Mouse (Mus musculus) gastrocnemius, adult 18-20 months (tissue): Measurements from ENCODE around the gene Phactr1. TPM values are rescaled to one million over a fixed set of nuclear protein-coding genes. Genes with fewer than 3 reads are reported as not detected.
"Not testable (repeated sequence)": the region's sequence is repeated elsewhere in the genome, so short reads cannot be mapped to it uniquely, and the experiment has no call there.

Experiments used
- DNase-seq: peaks from one replicate; pipeline ENCODE4 v3.0.0; 2021; ENCODE audit warnings: low spot score
- total RNA-seq, 2 experiments: library from RNA; stranded (reverse); gene quantifications; 2 replicates each; pipeline ENCODE4 v1.2.3; 2021

Gene Phactr1
- total RNA-seq, 2 experiments from 2014 or later: 1.1 to 1.4 TPM

DNA sequence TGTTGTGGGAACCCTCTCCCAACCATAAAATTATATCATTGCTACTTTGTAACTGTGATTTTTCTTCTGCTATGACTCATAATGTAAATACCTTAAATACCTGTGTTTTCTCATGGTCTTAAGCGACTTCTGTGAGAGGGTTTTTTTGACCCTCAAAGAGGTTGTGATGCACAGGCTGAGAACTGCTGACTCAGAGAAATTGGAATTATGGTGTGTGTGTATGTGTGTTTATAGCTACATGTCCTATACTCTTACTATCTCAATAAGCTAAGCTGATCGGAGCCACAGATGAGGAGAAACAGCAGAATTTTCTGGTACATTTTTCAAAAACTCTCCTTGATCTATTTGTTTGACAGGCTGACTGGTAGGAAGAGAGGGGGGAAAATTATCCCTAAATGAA lies 239.6 kb downstream of the Phactr1 start:
- no peak for DNase-seq

DNA sequence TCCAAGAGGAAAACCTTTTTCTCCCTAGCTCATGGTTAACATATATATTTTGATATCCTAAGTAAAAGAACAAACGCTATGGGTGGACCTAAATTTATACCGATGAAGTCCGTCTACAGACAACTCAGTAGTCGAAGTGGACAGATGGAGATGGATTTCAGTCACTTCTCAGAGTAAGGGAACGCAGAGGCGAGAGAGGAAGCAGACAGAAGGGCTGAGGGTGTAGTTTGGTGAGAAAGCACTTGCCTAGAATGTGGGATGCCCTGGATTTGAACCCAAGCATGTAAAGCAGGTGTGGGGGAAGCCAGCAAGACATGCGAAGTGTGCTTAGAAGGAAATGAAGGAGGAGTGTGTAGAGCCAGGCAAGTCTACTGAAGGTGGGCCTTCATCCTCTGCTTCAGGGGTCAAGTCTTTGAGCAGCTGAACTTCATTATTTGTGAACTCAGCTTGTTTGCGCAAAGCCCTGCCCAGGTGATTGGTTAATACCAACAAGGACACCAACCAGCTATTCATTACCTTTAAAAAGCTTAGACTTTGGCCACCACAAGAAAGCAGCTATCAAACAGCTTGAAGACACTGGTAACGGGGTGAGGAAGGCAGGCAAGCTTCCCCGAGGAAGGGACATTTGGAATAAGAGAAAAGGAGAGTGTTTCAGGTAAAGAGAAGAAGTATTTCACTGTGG lies 241.5 kb downstream of the Phactr1 start:
- no peak for DNase-seq

DNA sequence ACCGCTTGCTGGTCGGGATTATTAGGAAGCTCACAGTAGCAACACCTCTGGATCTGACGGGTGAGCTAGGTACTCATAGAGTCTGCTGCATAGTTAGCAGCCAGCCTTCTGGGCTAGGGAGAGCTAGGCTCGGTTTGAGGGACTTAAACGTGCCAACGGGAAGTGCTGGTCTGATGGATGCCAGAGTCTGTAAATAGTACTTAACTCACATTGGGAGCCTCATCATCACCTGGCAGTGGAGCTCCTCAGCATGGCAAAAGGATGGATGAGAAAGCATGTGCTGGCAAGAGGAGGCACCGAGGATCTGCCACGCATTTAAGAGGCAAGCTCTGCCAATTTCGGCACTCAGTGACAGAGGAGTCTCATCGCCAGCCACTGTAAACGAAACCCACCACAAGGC lies 247.4 kb downstream of the Phactr1 start:
- no peak for DNase-seq

DNA sequence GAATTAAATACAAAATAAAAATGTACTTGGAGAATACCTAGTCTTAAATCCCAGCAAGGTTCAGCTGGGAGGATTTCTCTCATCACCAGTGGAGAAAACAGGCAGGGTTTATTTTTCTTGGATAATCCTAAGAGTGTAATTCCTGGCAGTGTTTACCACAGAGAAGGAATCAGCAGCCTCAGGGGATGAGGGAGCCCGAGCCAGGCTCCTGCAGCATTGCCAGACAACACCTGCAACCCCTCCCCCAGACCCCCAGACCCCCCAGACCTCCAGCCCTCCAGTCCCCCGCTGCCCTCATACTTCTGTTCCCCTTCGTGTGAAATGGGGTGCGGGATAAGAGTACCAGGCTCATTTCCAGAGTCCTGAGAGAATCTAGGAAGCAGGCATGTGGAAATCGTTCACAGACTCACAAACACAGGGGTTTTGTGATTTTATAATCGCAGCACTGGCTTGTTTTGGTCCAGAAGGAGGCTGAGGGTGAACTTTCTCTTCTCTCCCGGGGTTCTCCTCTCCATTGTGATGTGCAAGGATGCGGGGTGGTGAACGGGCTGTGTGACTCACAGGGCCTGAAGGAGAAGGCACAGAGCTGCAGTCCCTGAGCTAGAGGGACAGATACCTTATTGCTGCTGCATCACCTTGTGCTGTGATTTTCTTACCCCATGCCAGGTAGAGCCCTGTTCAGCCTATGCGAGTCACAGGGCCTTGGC lies 249.3 kb downstream of the Phactr1 start:
- DNase-seq: peak; percentile 9

DNA sequence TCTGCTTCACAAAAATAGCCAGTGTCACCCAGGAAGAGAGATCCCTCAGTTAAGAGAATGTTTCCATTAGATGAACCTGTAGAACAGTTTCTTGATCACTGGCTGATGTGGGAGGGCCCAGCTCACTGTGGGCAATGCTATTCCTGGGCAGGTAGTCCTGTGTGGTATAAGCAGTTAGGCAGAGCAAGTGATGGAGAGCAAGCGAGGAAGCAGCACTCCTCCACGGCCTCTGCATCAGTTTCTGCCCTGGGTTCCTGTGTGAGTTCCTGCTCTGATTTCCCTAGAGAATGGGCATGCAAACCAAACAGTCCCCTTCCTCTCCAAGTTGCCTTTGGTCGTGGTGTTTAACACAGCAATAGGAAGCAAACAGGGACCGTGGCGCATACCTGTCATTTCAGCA lies 251.6 kb downstream of the Phactr1 start:
- DNase-seq: no peak

DNA sequence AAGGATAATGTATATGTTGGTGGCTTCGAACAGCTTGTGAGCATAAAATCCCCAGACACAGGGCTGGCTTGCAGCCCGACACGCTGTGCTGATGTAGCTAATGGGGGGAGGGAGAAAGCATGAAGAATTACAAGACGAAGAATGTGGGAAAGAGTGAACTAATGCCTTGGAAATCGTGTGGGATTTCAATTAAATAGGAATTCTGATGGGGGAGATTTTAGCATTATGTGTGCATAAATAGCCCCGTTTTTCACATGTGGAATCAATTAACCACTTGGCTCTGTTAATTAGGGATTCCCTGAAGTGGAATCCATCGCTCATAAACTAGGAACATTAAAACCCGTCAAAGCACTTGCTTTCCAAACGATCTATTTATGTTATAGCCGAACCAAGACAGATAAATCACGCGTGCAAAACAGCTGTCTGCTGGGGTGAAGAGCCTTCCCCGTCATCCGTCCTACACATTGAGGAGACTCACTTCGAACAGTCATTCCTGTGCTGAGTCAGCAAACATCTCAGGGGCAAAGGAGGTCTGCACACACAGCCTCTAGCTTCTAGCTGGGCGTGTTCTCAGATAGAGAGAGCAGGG lies 254.2 kb downstream of the Phactr1 start:
- DNase-seq: no peak

DNA sequence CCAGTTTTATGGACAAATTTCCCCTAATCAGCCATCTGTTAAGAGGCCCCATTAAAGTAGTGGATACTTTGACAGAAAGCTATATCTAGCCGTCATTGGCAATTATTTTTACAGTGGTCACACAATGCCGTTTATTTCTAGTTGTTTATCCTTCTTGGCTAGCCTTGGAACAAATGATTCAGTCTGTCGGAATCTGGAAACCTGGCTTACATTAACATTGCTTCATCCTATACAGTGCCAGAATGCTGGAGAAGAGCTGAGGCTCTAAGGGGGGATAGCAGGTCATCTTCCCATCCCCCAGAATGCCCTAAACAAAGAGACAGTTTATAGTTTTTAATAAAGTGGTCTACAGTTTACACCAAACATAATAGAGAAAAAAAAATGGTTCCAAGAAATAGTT lies 257.4 kb downstream of the Phactr1 start:
- no peak for DNase-seq

DNA sequence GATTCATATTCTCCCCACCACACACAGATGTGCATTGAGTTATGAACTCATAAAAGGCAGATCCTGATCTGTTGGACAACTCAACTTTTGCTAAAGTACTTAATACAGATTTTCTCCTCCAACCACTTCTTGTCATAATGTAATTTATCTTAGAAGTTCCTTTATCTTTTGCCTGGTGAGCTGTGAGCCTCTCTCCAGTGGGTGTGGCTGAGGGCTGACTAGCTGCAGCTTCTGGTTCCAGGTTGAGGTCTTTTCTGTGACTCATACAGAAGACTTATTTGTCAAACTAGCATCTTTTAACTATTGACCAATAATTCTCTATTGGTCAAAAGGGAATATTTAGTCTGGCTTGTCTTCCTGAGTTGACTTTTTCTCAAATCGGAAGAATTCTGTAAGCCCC lies 257.9 kb downstream of the Phactr1 start:
- no peak for DNase-seq

- no peak for DNase-seq
Measured at GRCm38 (mm10) chr13:42940271-42940670, 259.8 kb downstream of the Phactr1 start.

- DNase-seq: no peak
Measured at GRCm38 (mm10) chr13:42944106-42944505, 263.7 kb downstream of the Phactr1 start.

GRCm38 (mm10) chr13:42945201-42945600 lies 264.8 kb downstream of the Phactr1 start:
- DNase-seq: not testable (repeated sequence)

DNA sequence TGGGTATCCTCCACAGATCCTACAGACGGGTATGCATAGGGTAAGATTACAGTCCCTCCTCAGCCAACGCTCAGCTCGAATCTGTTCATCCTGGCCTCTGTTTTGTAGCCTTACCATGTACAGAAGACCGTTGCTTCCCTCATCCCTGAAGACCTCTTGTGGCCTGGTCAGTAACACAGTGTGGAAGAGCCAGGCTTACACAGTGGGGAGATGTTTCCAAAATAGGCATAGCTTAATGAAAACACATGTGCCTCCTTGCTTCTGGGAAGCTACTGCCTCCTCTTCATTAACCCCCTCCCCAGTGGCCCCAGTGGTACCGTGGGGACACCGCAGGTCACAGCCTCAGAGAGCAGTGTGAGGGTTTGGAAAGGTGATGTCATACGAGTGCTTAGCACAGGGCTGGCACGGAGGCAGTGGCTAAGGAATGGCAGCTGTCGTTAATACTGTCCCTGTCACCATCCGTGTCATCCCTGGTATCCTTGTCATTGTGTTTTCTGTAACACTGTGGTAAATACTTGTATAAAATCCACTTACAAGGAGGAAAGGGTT lies 268.4 kb downstream of the Phactr1 start:
- DNase-seq: no peak

DNA sequence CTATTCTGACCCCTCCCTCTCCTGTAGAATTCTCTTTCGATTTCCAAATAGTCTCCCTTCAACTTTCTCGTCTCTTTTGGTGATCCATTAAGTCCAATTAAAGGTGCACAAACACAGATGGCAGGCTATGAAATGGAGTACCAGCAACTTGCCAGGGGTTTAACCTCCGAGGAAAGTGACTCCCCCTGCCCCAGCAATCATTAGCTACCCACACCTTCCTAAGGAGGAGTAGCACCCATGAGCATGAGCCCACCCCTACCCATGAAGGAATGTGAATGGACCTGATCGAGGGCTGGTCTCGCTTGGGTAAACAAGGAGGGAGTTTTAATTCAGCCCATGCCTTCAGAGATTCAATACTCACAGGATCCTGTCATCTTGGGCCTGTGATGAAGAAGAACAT lies 268.9 kb downstream of the Phactr1 start:
- no peak for DNase-seq

DNA sequence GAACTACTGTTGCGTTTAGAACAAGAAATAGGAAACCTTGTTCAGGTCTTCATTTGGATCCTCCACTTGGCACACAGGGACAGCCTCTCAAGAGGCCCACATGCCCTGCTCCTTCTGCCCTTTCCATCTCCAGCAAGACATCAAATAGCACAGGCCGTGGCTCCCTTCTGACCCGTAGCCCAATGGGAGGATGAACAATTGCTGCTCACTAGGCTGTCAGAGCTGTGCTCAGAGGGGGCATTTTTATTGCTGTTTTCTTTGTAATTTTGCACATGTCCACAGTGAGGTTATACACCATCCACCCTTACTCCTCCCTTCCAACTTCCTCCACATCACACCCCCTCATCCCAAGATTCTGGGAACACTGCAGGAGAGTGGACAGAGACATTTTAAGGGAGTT lies 269.6 kb downstream of the Phactr1 start:
- no peak for DNase-seq

DNA sequence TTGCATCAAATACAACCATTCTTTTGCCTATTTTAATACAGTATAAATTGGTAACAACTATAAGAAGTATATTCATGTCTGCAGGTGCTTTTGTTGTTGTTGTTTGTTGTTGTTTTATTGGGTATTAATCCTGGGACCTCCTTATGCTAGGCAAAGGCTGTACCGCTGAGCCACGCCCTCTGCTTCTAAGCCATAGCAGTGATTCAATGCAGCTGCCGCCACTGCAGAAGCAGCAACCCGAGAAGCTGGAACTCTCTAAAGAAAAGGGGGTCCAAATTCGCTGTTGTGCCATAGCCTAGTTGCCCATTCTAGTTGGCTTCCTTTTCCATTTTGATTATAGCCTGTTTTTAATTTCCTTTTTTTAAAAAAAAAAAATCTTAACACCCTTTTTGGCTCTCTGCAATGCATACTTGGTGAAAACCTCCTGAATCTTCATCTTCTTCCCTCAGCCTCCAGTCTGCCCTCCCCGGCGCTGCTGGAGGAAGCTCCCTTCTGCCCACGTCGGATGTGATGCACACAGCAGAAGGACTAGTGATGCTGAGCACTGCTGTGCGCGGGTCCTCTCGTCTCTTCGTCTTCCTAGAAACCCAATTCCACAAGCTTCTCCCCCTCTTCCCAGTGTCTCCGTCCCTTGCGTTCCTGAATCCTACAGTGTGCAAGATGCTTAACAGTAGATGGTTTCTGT lies 271.8 kb downstream of the Phactr1 start:
- DNase-seq: no peak

DNA sequence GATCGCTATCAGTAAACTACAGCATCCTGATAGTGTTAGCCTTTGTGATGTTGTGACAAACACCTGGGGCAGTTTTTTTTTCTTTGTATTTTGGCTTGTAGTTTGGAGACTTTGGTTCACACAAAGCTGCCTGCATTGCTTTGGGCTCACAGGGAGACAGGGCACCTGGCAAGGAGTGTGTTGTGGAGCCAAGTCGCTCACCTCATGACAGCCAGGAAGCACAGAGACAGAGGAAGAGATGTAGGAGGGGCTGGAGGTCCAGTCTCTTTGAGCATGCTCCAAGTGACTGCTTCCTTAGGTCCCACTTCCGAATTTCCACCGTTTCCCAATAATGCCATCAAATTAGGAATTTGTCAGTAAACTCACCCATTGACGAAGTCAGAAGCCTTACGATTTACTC lies 272.6 kb downstream of the Phactr1 start:
- DNase-seq: no peak

GRCm38 (mm10) chr13:42954116-42954515 lies 273.7 kb downstream of the Phactr1 start:
- DNase-seq: no peak

- DNase-seq: no peak
Measured at GRCm38 (mm10) chr13:42956327-42956726, 275.9 kb downstream of the Phactr1 start.

DNA sequence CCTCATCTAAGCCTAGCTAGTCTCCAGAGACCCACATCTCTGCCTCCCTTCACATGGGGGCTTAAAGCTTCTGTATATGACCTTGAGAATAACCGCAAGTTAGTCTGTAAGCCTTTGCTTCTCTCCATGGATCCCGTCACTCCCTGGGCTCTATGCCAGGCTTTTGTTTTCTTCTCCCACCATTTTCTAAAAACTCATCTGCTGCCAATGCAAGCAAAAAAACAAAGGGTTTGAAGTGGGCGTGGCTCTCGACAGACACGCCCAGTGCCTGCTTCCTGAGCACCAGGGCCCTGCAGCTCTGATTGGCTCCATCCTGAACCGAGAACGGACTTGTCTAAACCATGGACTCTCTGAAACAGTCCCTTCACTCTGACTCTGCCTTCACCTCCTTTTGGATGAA lies 277.4 kb downstream of the Phactr1 start:
- DNase-seq: no peak

DNA sequence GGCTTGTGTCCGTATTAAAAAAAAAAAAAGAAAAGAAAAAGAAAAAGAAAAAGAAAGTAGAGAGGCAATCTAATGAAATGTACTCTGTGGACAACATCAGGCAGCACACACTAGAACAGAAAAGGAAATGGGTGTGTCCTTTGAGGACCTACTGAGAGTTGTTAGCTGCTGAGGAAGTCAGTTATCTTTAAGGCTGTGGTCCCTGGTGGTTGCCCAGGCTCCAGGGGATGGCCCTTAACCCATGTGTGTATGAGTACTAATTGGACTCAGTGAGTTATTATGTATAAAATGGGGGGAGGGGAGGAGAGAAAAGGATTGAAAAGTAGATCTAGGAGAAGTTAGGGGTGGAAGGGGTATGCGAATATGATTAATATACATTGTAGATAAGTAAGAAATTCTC lies 278.4 kb downstream of the Phactr1 start:
- no peak for DNase-seq

- no peak for DNase-seq
Measured at GRCm38 (mm10) chr13:42961561-42961960, 281.1 kb downstream of the Phactr1 start.

DNA sequence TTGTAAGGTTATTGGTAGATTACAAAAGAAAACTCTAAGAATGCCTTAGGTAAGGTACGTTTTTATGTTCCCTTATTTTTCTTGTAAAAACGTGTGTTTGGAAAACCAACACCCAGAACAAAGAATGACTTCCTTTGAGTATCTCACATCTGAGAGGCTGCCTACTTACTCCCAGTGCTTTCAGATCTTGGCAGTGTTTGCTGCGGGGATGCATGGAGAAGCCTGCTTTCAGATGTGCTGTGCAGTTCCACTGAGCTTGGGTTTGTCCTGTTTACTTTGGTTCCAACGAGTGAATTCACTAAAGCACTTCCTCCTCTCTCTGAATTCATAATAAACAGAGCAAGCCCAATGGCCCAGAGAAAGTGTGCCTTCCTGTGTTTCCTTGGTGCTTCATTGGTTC lies 288.1 kb downstream of the Phactr1 start:
- DNase-seq: no peak
